Mouse (Mus musculus): Measurements from ENCODE around the gene Olfr8.
"Not testable (repeated sequence)": the region's sequence is repeated elsewhere in the genome, so short reads cannot be mapped to it uniquely, and the experiment has no call there.

Olfr8 gene

GRCm38 (mm10) chr10:78950336-78950735 lies at the start of gene Olfr8:
Gene Olfr8, plus strand, starts transcription at chr10:78950636.
- DNase-seq (ENCODE audit: low read depth, low spot score) = not testable (repeated sequence)

DNA sequence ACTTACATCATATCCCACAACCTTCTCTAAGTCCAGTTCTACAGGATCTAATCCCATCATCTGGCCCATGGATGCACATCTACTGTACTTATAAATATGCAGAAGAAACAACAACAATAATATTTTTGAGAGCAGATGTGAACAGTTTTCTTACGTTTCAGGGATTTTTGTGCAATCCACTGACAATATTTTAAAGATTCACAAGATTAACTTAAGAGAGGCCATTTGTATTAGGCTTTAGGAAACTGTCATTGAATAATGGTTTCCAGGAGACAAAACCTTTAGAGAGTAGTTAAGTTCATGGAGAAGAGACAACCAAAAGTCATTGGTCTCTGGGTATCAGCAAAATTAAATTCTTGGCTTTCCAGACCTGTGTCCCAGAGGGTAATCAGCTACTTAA lies 37.6 kb upstream of the Olfr8 start, which contains the start of gene Olfr1354:
TSS of gene Olfr1354 (plus strand) at position 301 of the 400 bp plus-strand sequence.
- not testable (repeated sequence) for DNase-seq (ENCODE audit: low read depth, low spot score)

- DNase-seq (ENCODE audit: low read depth, low spot score) = not testable (repeated sequence)
These were observed 12.6 kb downstream of the Olfr8 start, which contains the start of gene Olfr1353 for GRCm38 (mm10) chr10:78963009-78963408. Gene Olfr1353, plus strand, starts transcription at chr10:78963309.

DNA sequence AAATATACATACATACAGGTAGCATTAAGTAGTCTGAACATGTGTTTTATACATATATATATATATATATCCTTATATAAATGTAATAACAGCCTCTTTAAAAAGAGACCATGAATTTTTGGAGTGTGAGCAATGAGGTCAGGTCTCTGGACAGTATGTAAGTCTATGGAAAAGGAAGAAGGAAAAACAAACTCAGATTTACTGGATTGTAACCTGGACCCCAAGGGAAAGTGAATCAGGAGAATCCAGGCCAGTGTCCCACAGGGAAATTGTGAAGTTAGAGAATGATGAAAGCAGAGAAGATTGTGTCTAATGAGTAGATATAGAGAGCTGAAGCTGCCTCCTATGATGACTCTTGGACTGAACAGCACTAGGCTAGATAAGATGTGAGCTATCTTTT lies 30.3 kb downstream of the Olfr8 start, which contains the start of gene Olfr1352:
TSS of gene Olfr1352 (plus strand) at position 301 of the 400 bp plus-strand sequence.
- DNase-seq (ENCODE audit: low read depth, low spot score) = no peak

All from retina, postnatal 7 days (tissue).